Mouse (Mus musculus) limb, embryonic 12.5 days (tissue): Measurements from ENCODE around the gene Pde4c. TPM values are rescaled to one million over a fixed set of nuclear protein-coding genes. Genes with fewer than 3 reads are reported as not detected.

ENCODE experiments used
- ATAC-seq: fragments of 200-750 bp; cut with Nextera tagmentation; 2 replicates; pipeline ENCODE4 v1.8.0; 2017; ENCODE audit warnings: low read depth, moderate TSS enrichment; ENCODE audit not compliant: insufficient number of reproducible peaks, insufficient read depth, low FRiP score, low TSS enrichment
- H3K27ac ChIP-seq: fragments of 300-500 bp; sonication (generic); 2 replicates; pipeline ENCODE4 v1.5.1; 2016; ENCODE audit warnings: mild to moderate bottlenecking, moderate library complexity
- H3K27me3 ChIP-seq: fragments of 300-500 bp; sonication (generic); 2 replicates; pipeline ENCODE4 v1.6.1; 2016; ENCODE audit warnings: mild to moderate bottlenecking, moderate library complexity
- H3K36me3 ChIP-seq: fragments of 300-500 bp; sonication (generic); 2 replicates; pipeline ENCODE4 v1.6.1; 2016; ENCODE audit warnings: mild to moderate bottlenecking, moderate library complexity
- H3K4me1 ChIP-seq: fragments of 300-500 bp; sonication (generic); replicated peaks from 2 replicates; pipeline ENCODE4 v1.6.1; 2016
- H3K4me2 ChIP-seq: fragments of 300-500 bp; sonication (generic); 2 replicates; pipeline ENCODE4 v1.6.1; 2016; ENCODE audit warnings: mild to moderate bottlenecking, moderate library complexity
- H3K4me3 ChIP-seq: fragments of 300-500 bp; sonication (generic); replicated peaks from 2 replicates; pipeline ENCODE4 v1.5.1; 2016; ENCODE audit warnings: mild to moderate bottlenecking
- H3K9ac ChIP-seq: fragments of 300-500 bp; sonication (generic); replicated peaks from 2 replicates; pipeline ENCODE4 v1.6.1; 2016; ENCODE audit warnings: mild to moderate bottlenecking, moderate library complexity
- H3K9me3 ChIP-seq: fragments of 300-500 bp; sonication (generic); 2 replicates; pipeline ENCODE4 v1.6.1; 2016; ENCODE audit warnings: mild to moderate bottlenecking, moderate library complexity
- WGBS: fragments of 180-500 bp; shearing (Covaris S2); methylation state at CpG from one replicate; pipeline ENCODE4 v1.1.7; 2016; 5-methylcytosine and 5-hydroxymethylcytosine counted together
- polyA plus RNA-seq: library from polyadenylated mRNA; unstranded; fragments of >200 nt; fragmentation: Nextera tagmentation; extraction: Ambion mirVana; gene quantifications from 2 replicates; pipeline ENCODE4 v1.2.1, GENCODE M21; 2016

The Pde4c gene
- polyA plus RNA-seq, 1 experiment from 2014 or later = 0.33 TPM

GRCm38 (mm10) chr8:70697366-70698250, 25.9 kb upstream of the Pde4c start:
- Histone ChIP-seq H3K9ac (no peak overlapping the region), H3K27ac (peak overlapping the region; percentile 99), H3K4me2 (peak overlapping the region; percentile 72), H3K4me3 (peak overlapping the region; percentile 99), H3K27me3 (no peaks in the 10 kb centered on the region), H3K4me1 (peaks cover 61% of the 10 kb centered on the region), H3K36me3 (peaks cover 8% of the 10 kb centered on the region), H3K9me3 (no peaks in the 10 kb centered on the region)
- WGBS = 70% methylated on average over 12 of the region's 12 CpGs
- ATAC-seq = no peak

GRCm38 (mm10) chr8:70698310-70699109, 25.0 kb upstream of the Pde4c start, which contains the start of gene Jund:
Jund (plus strand) TSS chr8:70698949.
- Histone ChIP-seq H3K9ac (peak within 1 kb of the TSS; percentile 99), H3K9me3 (no peaks in the 10 kb centered on the region), H3K4me3 (peak within 1 kb of the TSS; percentile 99), H3K4me1 (peaks cover 60% of the 10 kb centered on the region), H3K27ac (peak within 1 kb of the TSS; percentile 99), H3K36me3 (peaks cover 17% of the 10 kb centered on the region), H3K27me3 (no peaks in the 10 kb centered on the region), H3K4me2 (peak within 1 kb of the TSS; percentile 72)
- peak; percentile 79 for ATAC-seq
- WGBS = under 1% methylated on average over 69 of the region's 69 CpGs

- under 1% methylated on average over 78 of the region's 89 CpGs for WGBS
- peak overlapping the region; percentile 99 for H3K9ac ChIP-seq
- H3K36me3 ChIP-seq = peaks cover 18% of the 10 kb centered on the region
- no peaks in the 10 kb centered on the region for H3K9me3 ChIP-seq
- H3K4me3 ChIP-seq = peak overlapping the region; percentile 99
- H3K4me1 ChIP-seq = peaks cover 57% of the 10 kb centered on the region
- H3K27me3 ChIP-seq = no peaks in the 10 kb centered on the region
- H3K4me2 ChIP-seq = peak overlapping the region; percentile 72
- ATAC-seq = 0 out of 2 replicates have a peak, but pooled peaks have one; percentile 0
- peak overlapping the region; percentile 99 for H3K27ac ChIP-seq
Measured at GRCm38 (mm10) chr8:70699116-70699833, 24.2 kb upstream of the Pde4c start.

GRCm38 (mm10) chr8:70699834-70700554, 23.5 kb upstream of the Pde4c start:
- Histone ChIP-seq H3K4me2 (peak overlapping the region; percentile 72), H3K9me3 (no peaks in the 10 kb centered on the region), H3K36me3 (peaks cover 18% of the 10 kb centered on the region), H3K9ac (peak overlapping the region; percentile 99), H3K27ac (peak overlapping the region; percentile 99), H3K27me3 (no peaks in the 10 kb centered on the region), H3K4me1 (peaks cover 52% of the 10 kb centered on the region), H3K4me3 (peak overlapping the region; percentile 99)
- no peak for ATAC-seq
- under 1% methylated on average over 57 of the region's 59 CpGs for WGBS

GRCm38 (mm10) chr8:70700555-70700922, 23.0 kb upstream of the Pde4c start:
- peak; percentile 16; the same call in 1 of the 2 replicates for ATAC-seq
- H3K36me3 ChIP-seq = peaks cover 18% of the 10 kb centered on the region
- H3K9me3 ChIP-seq = no peaks in the 10 kb centered on the region
- WGBS = 0% methylated on average over 15 of the region's 20 CpGs
- peaks cover 47% of the 10 kb centered on the region for H3K4me1 ChIP-seq
- H3K4me2 ChIP-seq = peak overlapping the region; percentile 72
- no peaks in the 10 kb centered on the region for H3K27me3 ChIP-seq
- H3K4me3 ChIP-seq = peak overlapping the region; percentile 99
- peak overlapping the region; percentile 99 for H3K27ac ChIP-seq
- peak overlapping the region; percentile 99 for H3K9ac ChIP-seq

GRCm38 (mm10) chr8:70701048-70701981, 22.2 kb upstream of the Pde4c start:
- Histone ChIP-seq H3K4me3 (peak overlapping the region; percentile 99), H3K9ac (peak overlapping the region; percentile 99), H3K36me3 (peaks cover 18% of the 10 kb centered on the region), H3K9me3 (no peaks in the 10 kb centered on the region), H3K27ac (0 out of 2 replicates have a peak overlapping the region, but pooled peaks have one; percentile 99), H3K27me3 (no peaks in the 10 kb centered on the region), H3K4me1 (peaks cover 39% of the 10 kb centered on the region), H3K4me2 (peak overlapping the region; percentile 72)
- WGBS = 55% methylated on average over 10 of the region's 10 CpGs
- ATAC-seq = no peak

- WGBS = 91% methylated on average over 2 of the region's 2 CpGs
- Histone ChIP-seq H3K9ac (no peak overlapping the region), H3K4me2 (peak overlapping the region; percentile 72; the same call in 1 of the 2 replicates), H3K27ac (no peak overlapping the region), H3K27me3 (no peaks in the 10 kb centered on the region), H3K4me1 (peaks cover 30% of the 10 kb centered on the region), H3K36me3 (peaks cover 18% of the 10 kb centered on the region), H3K9me3 (0 out of 2 replicates have a peak, but pooled peaks cover 4% of the 10 kb centered on the region), H3K4me3 (no peak overlapping the region)
- no peak for ATAC-seq
Measured at GRCm38 (mm10) chr8:70701982-70702841, 21.3 kb upstream of the Pde4c start.

- 83% methylated on average over 3 of the region's 3 CpGs for WGBS
- Histone ChIP-seq H3K9me3 (0 out of 2 replicates have a peak, but pooled peaks cover 4% of the 10 kb centered on the region), H3K36me3 (peaks cover 18% of the 10 kb centered on the region), H3K27ac (no peak overlapping the region), H3K9ac (no peak overlapping the region), H3K27me3 (no peaks in the 10 kb centered on the region), H3K4me2 (no peak overlapping the region), H3K4me3 (no peak overlapping the region), H3K4me1 (peaks cover 24% of the 10 kb centered on the region)
- ATAC-seq = no peak
Measured at GRCm38 (mm10) chr8:70702842-70703182, 20.7 kb upstream of the Pde4c start.

GRCm38 (mm10) chr8:70703287-70703686, 20.2 kb upstream of the Pde4c start, which contains the start of gene Iqcn:
Iqcn (plus strand) TSS chr8:70703457.
- Histone ChIP-seq H3K4me1 (peaks cover 20% of the 10 kb centered on the region), H3K27ac (no peak within 1 kb of the TSS), H3K27me3 (no peaks in the 10 kb centered on the region), H3K36me3 (peaks cover 18% of the 10 kb centered on the region), H3K9ac (no peak within 1 kb of the TSS), H3K4me3 (no peak within 1 kb of the TSS), H3K4me2 (no peak within 1 kb of the TSS), H3K9me3 (0 out of 2 replicates have a peak, but pooled peaks cover 4% of the 10 kb centered on the region)
- WGBS = 92% methylated on average over 3 of the region's 3 CpGs
- ATAC-seq = no peak
